Mouse (Mus musculus) ES-E14 (cell line): ENCODE measurements at regions not wholly inside any gene's neighbourhood (a gene's known extent, or its start where the extent isn't known, plus 50 kb on each side); places are given as distances from the start of the nearest gene placed in this dataset.
"Not testable (repeated sequence)": the region's sequence is repeated elsewhere in the genome, so short reads cannot be mapped to it uniquely, and the experiment has no call there.

ENCODE experiments used
- HCFC1 ChIP-seq: IDR thresholded peaks from 2 replicates; pipeline ENCODE4 v1.6.1; 2012; ENCODE audit warnings: low read length, inconsistent platforms, borderline replicate concordance; ENCODE audit not compliant: insufficient read depth
- MAFK ChIP-seq: IDR thresholded peaks from 2 replicates; pipeline ENCODE4 v1.6.1; 2014; ENCODE audit warnings: mild to moderate bottlenecking, low read depth, low read length, inconsistent platforms; ENCODE audit not compliant: insufficient read depth
- ZNF384 ChIP-seq: IDR thresholded peaks from 2 replicates; pipeline ENCODE4 v1.6.1; 2012; ENCODE audit warnings: low read depth, low read length, inconsistent platforms

DNA sequence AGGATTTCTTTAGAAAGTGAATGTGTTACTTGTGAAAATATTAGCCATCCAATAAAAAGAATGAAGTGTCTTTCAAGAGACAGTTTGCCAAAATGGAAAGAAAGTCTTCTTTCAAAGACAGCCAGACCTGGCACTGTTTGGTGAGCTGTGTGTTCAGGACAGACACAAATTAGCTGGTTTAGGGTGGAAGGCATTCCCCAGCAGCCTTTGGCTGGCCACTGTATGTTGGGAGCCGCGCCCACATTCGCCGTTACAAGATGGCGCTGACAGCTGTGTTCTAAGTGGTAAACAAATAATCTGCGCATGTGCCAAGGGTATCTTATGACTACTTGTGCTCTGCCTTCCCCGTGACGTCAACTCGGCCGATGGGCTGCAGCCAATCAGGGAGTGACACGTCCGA is 121.3 kb upstream of the Gm21897 start:
- not testable (repeated sequence) for TF ChIP-seq ZNF384, MAFK, HCFC1
